Comparison of ENCODE assay signal across 8 mouse cellular contexts in genomic region chr3:116114249-116115188, GRCm38 (mm10). TPM values are rescaled to one million over a fixed set of nuclear protein-coding genes. Genes with fewer than 3 reads are reported as not detected.
DNase-seq lines count a peak whose midpoint lies in the region; ATAC-seq and TF ChIP-seq lines count a peak whose summit lies in the region.

No protein-coding gene starts in this region.

- H3K9me3 ChIP-seq in liver, postnatal 0 days (ENCODE audit: low read length), result no peaks in the 10 kb centered on the region
- no peaks in the 10 kb centered on the region for H3K9me3 ChIP-seq in embryonic facial prominence, embryonic 13.5 days
- no peaks in the 10 kb centered on the region for H3K9me3 ChIP-seq in heart, embryonic 12.5 days (replicated peaks)
- no peaks in the 10 kb centered on the region for H3K9me3 ChIP-seq in midbrain, embryonic 16.5 days (replicated peaks; ENCODE audit: control insufficient read depth, low read length, poor library complexity, severe bottlenecking)

- no peak for ATAC-seq in liver, postnatal 0 days
- ATAC-seq in embryonic facial prominence, embryonic 13.5 days (ENCODE audit: insufficient number of reproducible peaks, insufficient read depth, low FRiP score, low TSS enrichment, low read depth), result no peak
- no peak for ATAC-seq in heart, embryonic 12.5 days (ENCODE audit: insufficient number of reproducible peaks, low FRiP score)
- ATAC-seq in midbrain, embryonic 16.5 days, result peak; percentile 60; the same call in 1 of the 2 replicates

- DNase-seq in liver, postnatal 0 days, result no peak
- DNase-seq in liver, result no peak
- DNase-seq in kidney, postnatal 14 days, result peak; percentile 53
- no peak for DNase-seq in cerebellum, adult 9-11 months
- no peak for DNase-seq in cerebellum, postnatal 36 days

- peak overlapping the region; percentile 18; the same call in 1 of the 2 replicates for H3K27ac ChIP-seq in liver, postnatal 0 days (ENCODE audit: low read depth)
- H3K27ac ChIP-seq in embryonic facial prominence, embryonic 13.5 days, result peak overlapping the region; percentile 18; the same call in 1 of the 2 replicates
- H3K27ac ChIP-seq in heart, embryonic 12.5 days (ENCODE audit: poor library complexity, severe bottlenecking), result peak overlapping the region; percentile 18; the same call in 1 of the 2 replicates
- H3K27ac ChIP-seq in midbrain, embryonic 16.5 days (ENCODE audit: low read length), result peak overlapping the region; percentile 49

- H3K36me3 ChIP-seq in liver, postnatal 0 days (replicated peaks; ENCODE audit: insufficient read depth, low read length), result peaks cover 16% of the 10 kb centered on the region
- peaks cover 18% of the 10 kb centered on the region; the same call in 1 of the 2 replicates for H3K36me3 ChIP-seq in embryonic facial prominence, embryonic 13.5 days
- peaks cover 29% of the 10 kb centered on the region for H3K36me3 ChIP-seq in heart, embryonic 12.5 days
- H3K36me3 ChIP-seq in midbrain, embryonic 16.5 days (ENCODE audit: control insufficient read depth, insufficient read depth, low read length), result no peaks in the 10 kb centered on the region

- H3K4me1 ChIP-seq in liver, postnatal 0 days (ENCODE audit: insufficient read depth), result peaks cover 11% of the 10 kb centered on the region
- H3K4me1 ChIP-seq in embryonic facial prominence, embryonic 13.5 days, result peaks cover 15% of the 10 kb centered on the region
- peaks cover 13% of the 10 kb centered on the region for H3K4me1 ChIP-seq in heart, embryonic 12.5 days (replicated peaks)
- peaks cover 16% of the 10 kb centered on the region for H3K4me1 ChIP-seq in midbrain, embryonic 16.5 days (ENCODE audit: control insufficient read depth, insufficient read depth, low read length)

- 73% methylated on average over 12 of the region's 12 CpGs for whole genome bisulfite sequencing in liver, postnatal 0 days (ENCODE audit: insufficient replicate concordance)
- 46% methylated on average over 12 of the region's 12 CpGs for WGBS in embryonic facial prominence, embryonic 13.5 days
- WGBS in heart, embryonic 12.5 days, result 50% methylated on average over 12 of the region's 12 CpGs
- WGBS in midbrain, embryonic 16.5 days, result 46% methylated on average over 12 of the region's 12 CpGs

- TF ChIP-seq EP300 in liver, postnatal 0 days (IDR thresholded peaks at IDR 0.05; ENCODE audit: low read depth), result no peak

- H3K27me3 ChIP-seq in liver, postnatal 0 days (ENCODE audit: insufficient read depth, low read length), result no peaks in the 10 kb centered on the region
- H3K27me3 ChIP-seq in embryonic facial prominence, embryonic 13.5 days, result no peaks in the 10 kb centered on the region
- H3K27me3 ChIP-seq in heart, embryonic 12.5 days (replicated peaks), result no peaks in the 10 kb centered on the region
- H3K27me3 ChIP-seq in midbrain, embryonic 16.5 days (ENCODE audit: control insufficient read depth, insufficient read depth, low read depth, low read length), result no peaks in the 10 kb centered on the region

- H3K9ac ChIP-seq in liver, postnatal 0 days (replicated peaks), result no peak overlapping the region
- no peak overlapping the region for H3K9ac ChIP-seq in embryonic facial prominence, embryonic 13.5 days
- no peak overlapping the region for H3K9ac ChIP-seq in heart, embryonic 12.5 days
- H3K9ac ChIP-seq in midbrain, embryonic 16.5 days (ENCODE audit: low read depth, low read length), result 0 out of 2 replicates have a peak overlapping the region, but pooled peaks have one; percentile 6

- no peak overlapping the region for H3K4me3 ChIP-seq in liver, postnatal 0 days (ENCODE audit: low read depth, low read length)
- no peak overlapping the region for H3K4me3 ChIP-seq in embryonic facial prominence, embryonic 13.5 days
- no peak overlapping the region for H3K4me3 ChIP-seq in heart, embryonic 12.5 days
- H3K4me3 ChIP-seq in midbrain, embryonic 16.5 days (ENCODE audit: low read depth, low read length), result no peak overlapping the region

- TF ChIP-seq CTCF in liver, postnatal 0 days (IDR thresholded peaks at IDR 0.05; ENCODE audit: low read depth), result no peak

- H3K4me2 ChIP-seq in liver, postnatal 0 days (ENCODE audit: low read depth, low read length), result no peak overlapping the region
- 0 out of 2 replicates have a peak overlapping the region, but pooled peaks have one; percentile 7 for H3K4me2 ChIP-seq in embryonic facial prominence, embryonic 13.5 days
- no peak overlapping the region for H3K4me2 ChIP-seq in heart, embryonic 12.5 days
- peak overlapping the region; percentile 34 for H3K4me2 ChIP-seq in midbrain, embryonic 16.5 days (ENCODE audit: low read length)

RNA-seq across cellular contexts. Expression of gene Vcam1, which starts 15.0 kb away (rescaled TPM):
- polyA plus RNA-seq in liver, postnatal 0 days (2015; fragmentation: Nextera tagmentation; extraction: Ambion mirVana), result 88.6 and 93.4 TPM in 2 replicates
- 36.2 and 42.8 TPM in 2 replicates for polyA plus RNA-seq in embryonic facial prominence, embryonic 13.5 days (2015; fragmentation: Nextera tagmentation; extraction: Ambion mirVana)
- polyA plus RNA-seq in heart, embryonic 12.5 days (2016; fragmentation: Nextera tagmentation; extraction: Ambion mirVana), result 69.7 and 73.1 TPM in 2 replicates
- 30.8 and 39.8 TPM in 2 replicates for polyA plus RNA-seq in midbrain, embryonic 16.5 days (2015; fragmentation: Nextera tagmentation; extraction: Ambion mirVana)

Comparison
In these comparisons a context has a peak if more than half of its experiments do, and no peak if none do; other contexts are left out.
1. H3K4me2 ChIP-seq: peak in embryonic facial prominence, embryonic 13.5 days (single experiment) and midbrain, embryonic 16.5 days (single experiment); none in liver, postnatal 0 days (single experiment) and heart, embryonic 12.5 days (single experiment).
2. Peak in every context shown above with its lines, with median percentiles within 50 percentile points of each other: H3K27ac ChIP-seq.